Mouse (Mus musculus): ENCODE data around the gene Gm10945. TPM values are rescaled to one million over a fixed set of nuclear protein-coding genes. Genes with fewer than 3 reads are reported as not detected.

Gm10945 gene
- not detected for polyA plus RNA-seq (2015; fragmentation: Illumina TruSeq; extraction: RNeasy Lipid Tissue Mini Kit (QIAGEN cat#74804); ENCODE audit: low read depth, low replicate concordance)

DNA sequence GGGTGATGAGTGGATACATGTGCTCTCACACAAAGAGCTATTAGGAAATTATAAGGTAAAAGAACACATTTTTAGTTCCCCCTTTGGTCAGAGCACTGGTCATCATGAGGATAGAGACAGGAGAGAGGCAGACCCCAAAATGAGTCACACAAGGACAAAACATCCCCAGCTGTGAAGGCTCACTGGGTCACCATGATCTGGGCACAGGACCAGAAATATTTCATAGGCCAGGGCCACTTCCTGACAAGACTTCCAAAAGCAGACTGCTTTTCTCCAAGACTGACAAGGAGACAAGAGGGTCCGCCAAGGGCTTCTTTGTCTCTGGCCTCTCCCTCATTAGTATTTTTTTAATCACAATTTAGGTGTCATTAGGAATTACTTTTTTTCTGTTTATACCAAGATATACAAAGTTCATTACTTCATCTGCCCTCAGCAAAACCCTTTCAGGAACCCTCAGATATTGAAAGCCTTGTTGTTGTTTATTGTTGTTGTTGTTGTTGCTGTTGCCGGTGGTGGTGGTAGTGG lies at the start of gene Gm10945:
Gene Gm10945 (minus strand): TSS at position 475 of the 525 bp plus-strand sequence.

DNA sequence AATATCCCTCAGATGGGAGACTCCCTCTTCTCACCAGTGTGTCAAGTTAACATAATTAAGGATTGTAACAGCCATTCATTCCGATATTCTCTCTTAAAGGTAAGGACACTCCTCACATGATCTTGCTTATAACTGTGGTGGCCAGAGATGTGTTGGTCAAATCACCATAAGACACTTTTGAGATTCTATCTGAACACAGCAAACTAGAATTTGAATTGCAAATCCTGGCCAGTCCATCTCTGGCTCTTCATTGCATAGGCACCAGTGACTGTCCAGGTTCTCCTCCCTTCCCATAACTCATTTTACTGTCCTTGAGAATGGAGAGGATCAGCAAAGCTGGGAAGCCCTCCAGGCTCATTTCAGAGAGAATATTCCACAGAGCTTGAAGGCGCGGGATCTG lies 3.4 kb downstream of the Gm10945 start, which contains the start of gene Oprm1:
Gene Oprm1 (plus strand): TSS at position 301 of the 400 bp plus-strand sequence.

Other genes starting within 250 kb of the Gm10945 start
- gene Oprm1, start 3.3 kb downstream of the Gm10945 start, polyA plus RNA-seq (2015; fragmentation: Illumina TruSeq; extraction: RNeasy Lipid Tissue Mini Kit (QIAGEN cat#74804); ENCODE audit: low read depth, low replicate concordance): 3.2 TPM